In the genomic region with DNA sequence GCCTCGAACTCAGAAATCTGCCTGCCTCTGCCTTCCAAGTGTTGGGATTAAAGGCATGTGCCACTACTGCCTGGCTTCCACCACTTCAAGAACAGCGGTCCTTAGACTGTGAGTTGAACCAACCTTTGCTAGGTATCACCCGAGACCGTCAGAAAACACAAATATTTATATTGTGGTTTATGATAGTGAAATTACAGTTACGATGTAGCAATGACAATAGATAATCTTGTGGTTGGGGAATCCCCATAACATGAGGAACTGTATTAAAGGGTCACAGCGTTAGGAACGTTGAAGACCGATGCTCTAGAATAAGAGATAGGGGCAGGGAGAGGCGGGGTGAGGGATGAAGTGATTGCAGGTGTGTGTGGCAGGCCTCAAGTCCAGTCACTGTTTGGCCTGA, we compare ENCODE assay signal across 20 mouse cellular contexts.
"Had no signal": no experiment of that assay in that cellular context is flagged by ENCODE, and none has a peak within 500 bp of the region (broad histone marks: within the 10 kb centered on the region; RNA-seq: fewer than 3 reads in every experiment).

No protein-coding gene starts in this region.

- DNase-seq: kidney, adult 18-20 months; kidney, adult 9 months; kidney, postnatal 14 days; kidney, postnatal 4 days; liver; lung, adult 2 months; lung, postnatal 14 days; lung, postnatal 4 days; midbrain, embryonic 14.5 days; spleen, adult 18-20 months; thymus, postnatal 25 days had no signal

- H3K9me3 ChIP-seq: limb, embryonic 10.5 days; limb, embryonic 13.5 days; liver, embryonic 12.5 days; liver, embryonic 15.5 days; neural tube, embryonic 12.5 days; neural tube, embryonic 15.5 days; stomach, embryonic 15.5 days had no signal

- H3K4me1 ChIP-seq: limb, embryonic 10.5 days; limb, embryonic 13.5 days; liver, embryonic 15.5 days; neural tube, embryonic 12.5 days; neural tube, embryonic 15.5 days; stomach, embryonic 15.5 days had no signal

- H3K4me2 ChIP-seq: limb, embryonic 13.5 days; liver, embryonic 12.5 days; liver, embryonic 15.5 days; midbrain, embryonic 11.5 days; neural tube, embryonic 12.5 days; neural tube, embryonic 15.5 days; stomach, embryonic 15.5 days had no signal

- H3K27ac ChIP-seq: layer of hippocampus, adult 2 months; limb, embryonic 10.5 days; limb, embryonic 13.5 days; liver, embryonic 12.5 days; liver, embryonic 15.5 days; neural tube, embryonic 12.5 days; neural tube, embryonic 15.5 days; stomach, embryonic 15.5 days had no signal

- ATAC-seq: liver, embryonic 12.5 days had no signal

- H3K27me3 ChIP-seq: limb, embryonic 13.5 days; liver, embryonic 15.5 days; neural tube, embryonic 12.5 days; neural tube, embryonic 15.5 days; stomach, embryonic 15.5 days had no signal

- H3K4me3 ChIP-seq: layer of hippocampus, adult 2 months; limb, embryonic 10.5 days; limb, embryonic 13.5 days; liver, embryonic 12.5 days; liver, embryonic 15.5 days; neural tube, embryonic 12.5 days; neural tube, embryonic 15.5 days; stomach, embryonic 15.5 days had no signal

- H3K36me3 ChIP-seq: limb, embryonic 10.5 days; limb, embryonic 13.5 days; liver, embryonic 12.5 days; liver, embryonic 15.5 days; neural tube, embryonic 12.5 days; neural tube, embryonic 15.5 days; stomach, embryonic 15.5 days had no signal

- H3K9ac ChIP-seq: limb, embryonic 13.5 days; liver, embryonic 12.5 days; liver, embryonic 15.5 days; neural tube, embryonic 12.5 days; neural tube, embryonic 15.5 days; stomach, embryonic 15.5 days had no signal
